Mouse (Mus musculus) adrenal gland, adult 2 months (tissue): ENCODE results near the gene Thap2. TPM values are rescaled to one million over a fixed set of nuclear protein-coding genes. Genes with fewer than 3 reads are reported as not detected.

ENCODE experiments used
- DNase-seq: peaks from one replicate; pipeline ENCODE4 v3.0.0; 2021
- long read RNA-seq: library from polyadenylated mRNA; stranded (forward); transcript quantifications from one replicate; pipeline ENCODE4 v2.0.0, GENCODE M21; 2021
- polyA plus RNA-seq: library from polyadenylated mRNA; depleted of rRNA; stranded (reverse); fragments of >200 nt; gene quantifications from 2 replicates; pipeline ENCODE4 v1.2.3, GENCODE M21; 2012; rRNA removed
- total RNA-seq, 2 experiments: library from RNA; stranded (reverse); gene quantifications; 2 replicates each; pipeline ENCODE4 v1.2.3; 2021

Gene Thap2
- total RNA-seq = 10 to 100 TPM; 12.0 to 13.6 TPM
- 5.3 and 5.9 TPM in 2 replicates for polyA plus RNA-seq
- long read RNA-seq, full-length matches to known transcripts = 4 of 4 reads
- long read RNA-seq, partial matches to known transcripts = 0 of 4 reads
- long read RNA-seq, other reads (novel, unspliced or antisense) = 0 of 4 reads

- DNase-seq = peak; percentile 98
These were observed at the start of gene Thap2, which contains the start of gene Zfc3h1 for GRCm38 (mm10) chr10:115384221-115385017. Thap2 (minus strand) TSS chr10:115384443. Zfc3h1 (plus strand) TSS chr10:115384959.

- DNase-seq = no peak
These were observed 41.1 kb upstream of the Thap2 start for GRCm38 (mm10) chr10:115425351-115425750.

- DNase-seq = no peak
These were observed 37.7 kb upstream of the Thap2 start for GRCm38 (mm10) chr10:115421976-115422375.

GRCm38 (mm10) chr10:115414056-115414455 is 29.8 kb upstream of the Thap2 start:
- DNase-seq = no peak

GRCm38 (mm10) chr10:115413496-115413895 is 29.3 kb upstream of the Thap2 start:
- DNase-seq = no peak

DNA sequence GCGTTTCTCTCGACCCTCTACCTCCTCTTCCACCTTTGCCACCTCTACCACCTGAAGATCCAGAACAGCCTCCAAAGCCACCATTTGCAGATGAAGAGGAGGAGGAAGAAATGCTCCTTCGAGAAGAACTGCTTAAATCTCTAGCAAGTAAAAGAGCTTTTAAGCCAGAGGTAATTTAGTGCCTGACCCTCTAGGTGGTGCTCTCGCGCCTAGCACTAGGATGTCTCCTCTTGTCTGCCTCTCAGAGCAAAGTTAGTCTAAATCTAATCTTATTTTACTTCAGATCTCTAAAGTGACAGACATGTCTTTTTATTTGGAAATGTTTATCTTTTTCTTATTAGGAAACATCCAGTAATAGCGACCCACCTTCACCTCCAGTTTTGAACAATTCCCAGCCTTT is 22.1 kb upstream of the Thap2 start:
- DNase-seq = peak; percentile 55

DNA sequence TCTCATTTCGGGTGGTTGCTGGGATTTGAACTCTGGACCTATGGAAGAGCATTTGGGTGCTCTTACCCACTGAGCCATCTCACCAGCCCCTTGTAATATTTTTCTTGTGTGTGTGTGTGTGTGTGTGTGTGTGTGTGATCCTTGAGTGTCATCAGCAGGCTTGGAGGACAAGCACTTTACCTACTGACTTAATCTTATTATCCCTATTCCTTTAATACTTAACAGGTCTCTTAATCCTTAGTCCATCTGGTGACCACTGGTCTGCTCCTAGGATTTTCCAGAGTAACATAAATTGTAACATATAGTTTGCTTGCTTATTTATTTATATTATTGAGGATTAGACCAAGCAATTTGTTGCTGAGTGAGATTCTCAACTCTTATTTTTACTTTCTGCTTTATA is 7.7 kb upstream of the Thap2 start:
- no peak for DNase-seq

DNA sequence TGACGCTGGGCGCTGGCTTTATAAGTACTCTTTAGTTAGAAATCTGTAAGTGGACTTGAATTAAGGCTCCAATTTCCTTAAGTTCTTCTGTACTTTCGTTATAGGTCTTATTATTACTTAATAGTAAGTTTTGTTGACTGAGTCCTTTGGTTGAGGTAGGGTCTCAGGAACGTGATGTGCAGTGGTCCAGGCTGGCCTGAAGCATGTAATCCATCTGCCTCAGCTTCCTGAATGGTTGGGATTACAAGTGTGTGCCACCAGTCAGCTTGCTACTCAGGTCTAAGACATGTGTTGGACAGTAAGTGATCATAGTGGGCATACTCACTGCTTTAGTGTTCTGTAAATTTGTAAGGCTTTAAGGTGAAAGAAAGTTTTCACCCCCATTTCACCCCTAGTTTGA is 6.8 kb upstream of the Thap2 start:
- DNase-seq = no peak

- DNase-seq = no peak
These were observed 3.6 kb upstream of the Thap2 start for GRCm38 (mm10) chr10:115387891-115388290.

DNA sequence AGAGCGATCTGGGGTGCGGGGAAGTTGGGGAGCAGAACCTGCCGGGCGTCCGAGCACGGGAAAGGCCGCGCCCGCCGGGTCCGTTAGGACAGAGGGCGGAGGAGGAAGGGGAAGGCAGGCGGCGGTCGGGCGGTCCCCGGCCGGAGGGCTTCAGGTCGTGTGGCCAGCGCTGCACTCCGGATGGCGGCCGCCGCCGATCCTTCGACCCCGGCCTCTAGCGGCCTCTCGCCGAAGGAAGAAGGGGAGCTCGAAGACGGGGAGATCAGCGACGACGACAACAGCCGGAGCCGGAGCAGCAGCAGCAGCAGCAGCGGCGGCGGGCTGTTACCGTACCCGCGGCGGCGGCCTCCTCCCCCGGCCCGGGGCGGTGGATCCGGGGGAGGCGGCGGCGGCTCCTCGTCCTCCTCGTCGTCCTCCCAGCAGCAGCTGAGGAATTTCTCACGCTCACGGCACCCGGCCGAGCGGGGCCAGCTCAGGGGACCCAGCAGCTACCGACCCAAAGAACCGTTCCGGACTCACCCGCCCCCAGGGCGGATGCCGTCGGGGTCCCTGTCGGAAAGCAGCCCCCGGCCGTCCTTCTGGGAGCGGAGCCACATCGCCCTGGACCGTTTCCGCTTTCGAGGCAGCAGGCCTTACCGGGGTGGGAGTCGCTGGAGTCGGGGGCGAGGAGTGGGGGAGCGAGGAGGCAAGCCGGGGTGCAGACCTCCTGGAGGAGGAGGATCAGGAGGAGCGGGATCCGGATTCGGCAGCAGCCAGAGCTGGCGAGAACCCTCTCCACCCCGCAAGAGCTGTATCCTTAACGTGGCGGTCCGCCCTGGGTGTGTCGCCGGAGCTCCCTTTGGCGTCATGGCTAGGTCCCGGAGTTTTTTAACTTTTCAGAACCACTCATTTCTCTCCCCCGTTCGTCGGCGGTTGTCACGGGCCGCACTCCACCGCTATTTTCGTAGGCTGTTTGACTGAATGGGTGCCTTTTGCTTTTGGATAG is 1.1 kb upstream of the Thap2 start:
- peak; percentile 83 for DNase-seq

- DNase-seq = no peak
These were observed 511 bp downstream of the Thap2 start for GRCm38 (mm10) chr10:115383644-115384220.

DNA sequence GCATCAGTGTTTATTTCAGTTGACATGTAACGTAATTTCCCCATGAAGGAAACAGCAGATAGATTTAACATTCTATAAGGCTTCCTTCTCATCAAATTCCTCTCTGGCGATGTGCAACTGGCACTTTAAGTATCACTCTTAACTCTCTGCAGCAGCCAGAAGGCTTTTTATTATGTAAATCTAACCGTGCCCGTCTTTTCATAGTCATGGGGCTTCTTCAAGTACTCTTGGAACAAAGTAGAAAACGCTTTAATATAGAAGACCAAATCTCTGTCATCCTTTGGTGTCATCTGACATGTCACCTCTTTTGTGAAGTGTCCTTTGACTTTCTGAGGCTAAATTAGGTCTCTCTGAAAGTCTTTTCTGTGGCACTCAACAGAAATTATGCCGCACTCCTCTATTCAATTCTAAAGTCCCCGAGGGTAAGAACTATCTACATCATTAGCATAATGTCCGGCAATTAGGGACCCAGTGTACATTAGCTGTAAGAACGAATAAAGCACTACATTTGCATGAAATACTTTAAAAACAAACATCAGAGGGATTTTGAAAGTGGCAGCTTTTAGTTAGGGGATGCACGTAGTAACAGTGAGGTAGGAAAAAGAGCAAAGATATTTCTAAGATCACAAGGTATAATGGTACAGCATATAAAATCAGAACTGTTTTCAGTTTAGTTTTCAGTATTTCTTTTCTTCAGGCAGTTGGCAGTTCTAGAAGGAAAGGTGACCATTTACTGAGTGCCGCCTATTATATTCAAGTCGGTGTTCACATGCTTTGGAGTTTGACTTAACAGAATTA is 1.2 kb downstream of the Thap2 start:
- DNase-seq = no peak

- no peak for DNase-seq
These were observed 2.6 kb downstream of the Thap2 start for GRCm38 (mm10) chr10:115381506-115382084.

GRCm38 (mm10) chr10:115363151-115363550 is 21.1 kb downstream of the Thap2 start:
- DNase-seq = no peak

DNA sequence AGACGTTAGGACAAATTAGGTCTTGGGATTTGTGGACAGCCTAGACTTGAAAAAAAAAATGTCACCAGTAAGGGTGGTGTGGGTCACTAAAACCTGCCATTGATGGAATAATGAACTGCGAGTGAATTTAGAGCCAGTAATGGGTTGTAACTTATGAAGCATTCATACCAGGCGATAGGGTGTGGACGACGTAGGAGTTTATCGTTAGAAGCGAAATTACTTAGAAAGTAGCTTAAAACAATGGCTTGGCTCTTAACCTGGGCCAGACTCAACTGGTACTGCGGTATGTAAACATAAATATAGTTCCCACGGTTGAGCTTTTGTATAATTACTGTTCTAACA is 21.6 kb downstream of the Thap2 start:
- no peak for DNase-seq

- DNase-seq = peak; percentile 98
These were observed 22.2 kb downstream of the Thap2 start, which contains the start of gene Tmem19 for GRCm38 (mm10) chr10:115361840-115362622. Tmem19 (minus strand) TSS chr10:115362501.

GRCm38 (mm10) chr10:115359066-115359465 is 25.2 kb downstream of the Thap2 start:
- DNase-seq = no peak

- no peak for DNase-seq
These were observed 25.9 kb downstream of the Thap2 start for GRCm38 (mm10) chr10:115358216-115358919.

- DNase-seq = no peak
These were observed 28.1 kb downstream of the Thap2 start for GRCm38 (mm10) chr10:115356106-115356505.
